Mouse (Mus musculus) neural tube, embryonic 13.5 days (tissue): ENCODE data around the gene Rab43. TPM values are rescaled to one million over a fixed set of nuclear protein-coding genes. Genes with fewer than 3 reads are reported as not detected.

Experiments
- ATAC-seq: fragments of 200-750 bp; cut with Nextera tagmentation; 2 replicates; pipeline ENCODE4 v1.8.0; 2017; ENCODE audit warnings: low read depth, mild to moderate bottlenecking, moderate TSS enrichment, moderate library complexity
- H3K27ac ChIP-seq: fragments of 300-500 bp; sonication (generic); replicated peaks from 2 replicates; pipeline ENCODE4 v1.5.1; 2015; ENCODE audit warnings: moderate library complexity, mild to moderate bottlenecking, inconsistent platforms
- H3K27me3 ChIP-seq: fragments of 300-500 bp; sonication (generic); 2 replicates; pipeline ENCODE4 v1.6.1; 2015; ENCODE audit warnings: mild to moderate bottlenecking, inconsistent platforms
- H3K36me3 ChIP-seq: fragments of 300-500 bp; sonication (generic); 2 replicates; pipeline ENCODE4 v1.6.1; 2015; ENCODE audit warnings: mild to moderate bottlenecking, inconsistent platforms
- H3K4me1 ChIP-seq: fragments of 300-500 bp; sonication (generic); replicated peaks from 2 replicates; pipeline ENCODE4 v1.6.1; 2015; ENCODE audit warnings: inconsistent platforms
- H3K4me2 ChIP-seq: fragments of 300-500 bp; sonication (generic); 2 replicates; pipeline ENCODE4 v1.6.1; 2015; ENCODE audit warnings: inconsistent platforms, mild to moderate bottlenecking, moderate library complexity
- H3K4me3 ChIP-seq: fragments of 300-500 bp; sonication (generic); 2 replicates; pipeline ENCODE4 v1.5.1; 2015; ENCODE audit warnings: mild to moderate bottlenecking, inconsistent platforms
- H3K9ac ChIP-seq: fragments of 300-500 bp; sonication (generic); 2 replicates; pipeline ENCODE4 v1.6.1; 2015; ENCODE audit warnings: moderate library complexity, mild to moderate bottlenecking, inconsistent platforms
- H3K9me3 ChIP-seq: fragments of 300-500 bp; sonication (generic); 2 replicates; pipeline ENCODE4 v1.6.1; 2016; ENCODE audit warnings: inconsistent platforms
- WGBS: fragments of 180-500 bp; shearing (Covaris S2); methylation state at CpG from one replicate; pipeline ENCODE4 v1.1.7; 2015; 5-methylcytosine and 5-hydroxymethylcytosine counted together
- polyA plus RNA-seq: library from polyadenylated mRNA; unstranded; fragments of >200 nt; fragmentation: Nextera tagmentation; extraction: Ambion mirVana; gene quantifications from 2 replicates; pipeline ENCODE4 v1.2.1, GENCODE M21; 2015

Rab43 gene
- polyA plus RNA-seq, result 8.8 and 9.2 TPM in 2 replicates

GRCm38 (mm10) chr6:87811675-87812338 lies at the start of gene Rab43:
Gene Rab43, minus strand, starts transcription at chr6:87812164.
- Histone ChIP-seq H3K36me3 (peaks cover 40% of the 10 kb centered on the region), H3K27me3 (no peaks in the 10 kb centered on the region), H3K27ac (peak within 1 kb of the TSS; percentile 68), H3K9me3 (no peaks in the 10 kb centered on the region), H3K4me1 (peaks cover 25% of the 10 kb centered on the region), H3K4me2 (peak within 1 kb of the TSS; percentile 94), H3K9ac (peak within 1 kb of the TSS; percentile 85), H3K4me3 (peak within 1 kb of the TSS; percentile 75)
- under 1% methylated on average over 47 of the region's 56 CpGs for WGBS
- peak; percentile 98 for ATAC-seq

DNA sequence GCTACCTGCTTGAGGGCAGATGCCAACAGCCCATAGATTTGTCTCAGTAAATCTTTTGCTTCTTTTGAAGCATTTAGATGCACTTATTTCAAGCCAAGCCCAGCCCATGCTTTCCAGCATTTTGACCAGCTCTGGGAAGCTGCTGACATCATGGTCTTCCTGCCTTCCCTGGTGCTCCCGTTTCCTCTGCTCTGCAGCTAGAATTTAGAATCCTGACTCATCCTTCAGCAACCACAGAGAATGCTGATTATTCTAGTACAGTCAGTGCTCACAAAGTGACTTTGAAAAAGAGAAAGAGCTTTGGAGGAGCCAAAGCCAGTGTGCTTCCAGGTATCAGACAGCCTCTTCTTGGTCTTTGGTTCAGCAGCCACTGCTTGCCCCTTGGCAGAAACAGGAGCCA lies 45.1 kb upstream of the Rab43 start:
- H3K27ac ChIP-seq, result no peak overlapping the region
- no peak overlapping the region for H3K4me3 ChIP-seq
- H3K4me1 ChIP-seq, result no peaks in the 10 kb centered on the region
- no peak for ATAC-seq
- H3K27me3 ChIP-seq, result no peaks in the 10 kb centered on the region
- WGBS, result 57% methylated on average over 1 of the region's 1 CpGs
- no peak overlapping the region for H3K4me2 ChIP-seq
- no peaks in the 10 kb centered on the region for H3K36me3 ChIP-seq
- no peak overlapping the region for H3K9ac ChIP-seq
- no peaks in the 10 kb centered on the region for H3K9me3 ChIP-seq

- Histone ChIP-seq H3K4me1 (peaks cover 18% of the 10 kb centered on the region), H3K4me2 (no peak overlapping the region), H3K9me3 (no peaks in the 10 kb centered on the region), H3K9ac (no peak overlapping the region), H3K36me3 (0 out of 2 replicates have a peak, but pooled peaks cover 4% of the 10 kb centered on the region), H3K4me3 (no peak overlapping the region), H3K27ac (no peak overlapping the region), H3K27me3 (no peaks in the 10 kb centered on the region)
- 84% methylated on average over 4 of the region's 4 CpGs for WGBS
- ATAC-seq, result no peak
Observed at GRCm38 (mm10) chr6:87853446-87853845, 41.5 kb upstream of the Rab43 start.

DNA sequence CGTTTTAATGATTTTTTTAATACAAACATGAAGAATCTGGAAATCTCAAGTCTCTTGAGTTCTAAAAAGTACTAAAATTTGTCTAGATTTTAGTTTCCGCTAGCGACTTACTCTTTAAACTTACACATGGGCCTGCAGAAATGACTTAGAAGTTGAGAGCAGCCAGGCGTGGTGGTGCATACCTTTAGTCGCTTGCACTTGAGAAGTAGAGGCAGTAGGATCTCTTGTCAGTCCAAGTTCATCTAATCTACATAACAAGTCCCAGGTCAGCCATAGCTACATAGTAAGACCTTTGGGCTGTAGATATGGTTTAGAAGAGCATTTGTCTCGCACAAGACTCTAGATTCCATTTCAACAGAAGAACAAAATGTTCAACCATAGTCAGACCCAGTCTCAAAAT lies 39.9 kb upstream of the Rab43 start:
- Histone ChIP-seq H3K9me3 (no peaks in the 10 kb centered on the region), H3K36me3 (0 out of 2 replicates have a peak, but pooled peaks cover 9% of the 10 kb centered on the region), H3K4me1 (peaks cover 34% of the 10 kb centered on the region), H3K27ac (no peak overlapping the region), H3K4me3 (no peak overlapping the region), H3K9ac (no peak overlapping the region; the same call in 1 of the 2 replicates), H3K27me3 (no peaks in the 10 kb centered on the region), H3K4me2 (peak overlapping the region; percentile 80; the same call in 1 of the 2 replicates)
- 83% methylated on average over 6 of the region's 6 CpGs for WGBS
- ATAC-seq, result no peak

DNA sequence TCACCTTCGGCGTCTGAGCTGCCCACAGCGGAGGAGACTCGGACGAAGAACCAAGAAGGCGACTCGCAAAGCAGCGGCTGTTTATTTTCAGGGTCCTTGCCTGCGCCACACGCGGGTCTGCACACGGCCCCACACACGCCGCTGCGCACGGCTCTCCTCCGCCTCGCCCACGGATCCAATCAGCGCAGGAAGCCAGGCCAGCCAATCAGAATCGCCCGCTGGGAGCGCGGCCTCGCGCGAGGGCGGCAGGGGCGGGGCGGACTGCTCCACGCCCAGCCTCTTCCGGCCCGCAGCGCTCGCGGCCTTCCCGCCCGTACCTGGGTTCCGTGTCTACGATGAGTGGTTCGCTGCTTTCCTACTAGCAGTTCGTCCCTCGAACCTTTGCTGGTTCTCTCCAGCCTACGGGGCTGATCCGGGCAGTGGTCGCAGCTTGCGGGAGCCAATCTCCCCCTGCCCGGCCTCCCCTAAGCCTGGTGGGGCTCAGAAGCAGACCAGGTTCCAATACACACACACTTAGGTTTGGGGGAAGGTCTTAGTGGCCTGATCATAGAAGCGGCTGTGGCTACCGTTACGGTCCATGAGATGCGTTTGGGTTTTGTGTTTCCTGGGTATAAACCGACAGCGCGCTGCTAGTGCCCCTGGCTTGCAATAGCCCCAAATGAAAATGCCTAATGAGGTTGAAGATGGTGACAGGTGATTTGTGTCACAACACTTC lies 39.1 kb upstream of the Rab43 start, which contains the start of gene Cnbp:
Cnbp (minus strand) TSS at position 207 of the 715 bp plus-strand sequence.
- ATAC-seq, result peak; percentile 98

DNA sequence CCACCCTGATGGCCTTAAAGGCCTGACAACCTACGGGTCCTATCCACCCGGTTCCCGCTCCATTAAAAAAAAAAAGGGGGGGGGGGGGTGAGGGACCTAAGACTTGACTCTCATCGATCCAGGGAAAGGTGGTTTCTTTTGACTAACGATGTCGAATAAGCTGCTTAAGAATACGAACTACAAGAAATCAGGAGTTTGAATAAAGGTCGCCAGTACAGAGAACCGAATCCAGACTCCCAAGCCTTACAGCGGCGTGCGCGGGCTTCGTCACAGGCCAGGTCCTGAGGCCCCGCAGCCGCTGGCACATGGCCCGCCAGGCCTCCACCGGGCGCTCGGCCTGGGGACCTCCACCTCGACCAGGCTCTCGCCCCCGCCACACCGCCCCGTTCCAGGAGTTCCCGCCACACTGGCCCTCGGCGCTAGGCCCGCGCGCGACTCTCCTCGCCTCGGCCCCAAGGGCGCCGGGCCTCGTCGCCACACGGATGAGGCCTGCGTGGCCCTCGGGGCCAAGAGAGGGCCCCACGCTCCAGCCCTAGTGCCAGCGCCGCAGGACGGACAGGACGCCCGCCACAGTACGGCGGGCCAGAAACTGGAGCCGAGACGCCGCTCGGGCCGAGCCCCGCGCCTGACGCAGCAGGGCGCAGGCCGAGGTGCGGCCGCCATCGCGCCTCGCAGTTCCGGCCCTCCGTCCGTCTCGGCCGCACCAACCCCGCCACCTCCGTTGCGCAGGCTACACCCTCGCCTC lies 38.4 kb upstream of the Rab43 start:
- Histone ChIP-seq H3K4me1 (peaks cover 37% of the 10 kb centered on the region), H3K27ac (peak overlapping the region; percentile 95), H3K9ac (peak overlapping the region; percentile 98), H3K9me3 (no peaks in the 10 kb centered on the region), H3K4me3 (peak overlapping the region; percentile 100), H3K27me3 (no peaks in the 10 kb centered on the region), H3K4me2 (peak overlapping the region; percentile 80), H3K36me3 (peaks cover 12% of the 10 kb centered on the region)
- ATAC-seq, result peak; percentile 75
- under 1% methylated on average over 65 of the region's 73 CpGs for WGBS

More for the DNA sequence above, 39.1 kb upstream of the Rab43 start, which contains the start of gene Cnbp:
- peaks cover 37% of the 10 kb centered on the region for H3K4me1 ChIP-seq
- H3K27me3 ChIP-seq, result no peaks in the 10 kb centered on the region
- peak within 1 kb of the TSS; percentile 95 for H3K27ac ChIP-seq
- H3K9me3 ChIP-seq, result no peaks in the 10 kb centered on the region
- peak within 1 kb of the TSS; percentile 98 for H3K9ac ChIP-seq
- H3K4me3 ChIP-seq, result peak within 1 kb of the TSS; percentile 100
- 0 out of 2 replicates have a peak, but pooled peaks cover 9% of the 10 kb centered on the region for H3K36me3 ChIP-seq
- under 1% methylated on average over 55 of the region's 55 CpGs for WGBS
- peak within 1 kb of the TSS; percentile 80 for H3K4me2 ChIP-seq

DNA sequence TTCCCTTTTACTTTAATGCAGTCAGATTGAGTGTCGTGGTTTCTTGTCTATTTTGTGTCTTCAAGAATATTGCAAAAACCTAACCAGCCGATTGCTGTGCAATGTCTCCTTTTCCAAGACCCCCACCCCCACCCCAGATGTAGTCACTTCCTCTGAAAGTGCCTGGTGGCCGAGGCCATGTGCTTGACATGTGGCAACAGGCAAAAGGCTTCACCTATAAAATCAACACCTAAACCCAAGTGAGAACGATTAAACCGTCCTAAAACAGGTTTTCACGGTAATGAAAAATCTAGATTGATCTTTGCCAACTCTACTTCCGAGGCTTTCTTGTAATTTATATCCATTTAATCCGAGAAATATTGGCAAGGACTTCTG lies 37.8 kb upstream of the Rab43 start:
- Histone ChIP-seq H3K27me3 (no peaks in the 10 kb centered on the region), H3K27ac (no peak overlapping the region), H3K36me3 (peaks cover 18% of the 10 kb centered on the region), H3K9me3 (no peaks in the 10 kb centered on the region), H3K4me1 (peaks cover 37% of the 10 kb centered on the region), H3K4me2 (peak overlapping the region; percentile 80), H3K4me3 (peak overlapping the region; percentile 100), H3K9ac (peak overlapping the region; percentile 98)
- under 1% methylated on average over 8 of the region's 8 CpGs for WGBS
- no peak for ATAC-seq

- WGBS, result 88% methylated on average over 1 of the region's 1 CpGs
- H3K36me3 ChIP-seq, result peaks cover 44% of the 10 kb centered on the region
- no peaks in the 10 kb centered on the region for H3K27me3 ChIP-seq
- peak overlapping the region; percentile 8; the same call in 1 of the 2 replicates for H3K9ac ChIP-seq
- no peak overlapping the region for H3K27ac ChIP-seq
- no peak overlapping the region for H3K4me2 ChIP-seq
- H3K9me3 ChIP-seq, result no peaks in the 10 kb centered on the region
- no peak overlapping the region for H3K4me3 ChIP-seq
- H3K4me1 ChIP-seq, result peaks cover 37% of the 10 kb centered on the region
- no peak for ATAC-seq
Observed at GRCm38 (mm10) chr6:87846813-87847212, 34.8 kb upstream of the Rab43 start.

- no peak for ATAC-seq
- H3K27ac ChIP-seq, result no peak overlapping the region
- H3K4me3 ChIP-seq, result no peak overlapping the region
- no peak overlapping the region for H3K9ac ChIP-seq
- peaks cover 32% of the 10 kb centered on the region for H3K4me1 ChIP-seq
- peaks cover 52% of the 10 kb centered on the region for H3K36me3 ChIP-seq
- 92% methylated on average over 13 of the region's 13 CpGs for WGBS
- H3K27me3 ChIP-seq, result no peaks in the 10 kb centered on the region
- H3K4me2 ChIP-seq, result no peak overlapping the region
- H3K9me3 ChIP-seq, result no peaks in the 10 kb centered on the region
Observed at GRCm38 (mm10) chr6:87845031-87845695, 33.2 kb upstream of the Rab43 start.

GRCm38 (mm10) chr6:87842254-87842653 lies 30.3 kb upstream of the Rab43 start:
- no peaks in the 10 kb centered on the region for H3K27me3 ChIP-seq
- no peak for ATAC-seq
- peaks cover 24% of the 10 kb centered on the region for H3K4me1 ChIP-seq
- no peak overlapping the region for H3K27ac ChIP-seq
- H3K9ac ChIP-seq, result no peak overlapping the region
- no peaks in the 10 kb centered on the region for H3K9me3 ChIP-seq
- H3K4me3 ChIP-seq, result no peak overlapping the region
- H3K36me3 ChIP-seq, result peaks cover 43% of the 10 kb centered on the region
- WGBS, result 27% methylated on average over 1 of the region's 1 CpGs
- no peak overlapping the region for H3K4me2 ChIP-seq

GRCm38 (mm10) chr6:87841635-87842034 lies 29.7 kb upstream of the Rab43 start:
- WGBS, result 76% methylated on average over 8 of the region's 8 CpGs

More at GRCm38 (mm10) chr6:87841635-87842034, 29.7 kb upstream of the Rab43 start:
- Histone ChIP-seq H3K9me3 (no peaks in the 10 kb centered on the region), H3K27me3 (no peaks in the 10 kb centered on the region), H3K27ac (no peak overlapping the region), H3K9ac (no peak overlapping the region), H3K4me1 (peaks cover 23% of the 10 kb centered on the region), H3K4me3 (no peak overlapping the region), H3K4me2 (no peak overlapping the region), H3K36me3 (peaks cover 43% of the 10 kb centered on the region)
- ATAC-seq, result no peak
